Mouse (Mus musculus) cerebellum, postnatal 14 days (tissue): ENCODE results near the gene Gm14443.
"Not testable (repeated sequence)": the region's sequence is repeated elsewhere in the genome, so short reads cannot be mapped to it uniquely, and the experiment has no call there.

Experiments used
- DNase-seq, 2 experiments: peaks; one replicate each; pipeline ENCODE4 v3.0.0; 2021; ENCODE audit warnings: mixed read lengths in 2 of 2

Gm14443 gene

DNA sequence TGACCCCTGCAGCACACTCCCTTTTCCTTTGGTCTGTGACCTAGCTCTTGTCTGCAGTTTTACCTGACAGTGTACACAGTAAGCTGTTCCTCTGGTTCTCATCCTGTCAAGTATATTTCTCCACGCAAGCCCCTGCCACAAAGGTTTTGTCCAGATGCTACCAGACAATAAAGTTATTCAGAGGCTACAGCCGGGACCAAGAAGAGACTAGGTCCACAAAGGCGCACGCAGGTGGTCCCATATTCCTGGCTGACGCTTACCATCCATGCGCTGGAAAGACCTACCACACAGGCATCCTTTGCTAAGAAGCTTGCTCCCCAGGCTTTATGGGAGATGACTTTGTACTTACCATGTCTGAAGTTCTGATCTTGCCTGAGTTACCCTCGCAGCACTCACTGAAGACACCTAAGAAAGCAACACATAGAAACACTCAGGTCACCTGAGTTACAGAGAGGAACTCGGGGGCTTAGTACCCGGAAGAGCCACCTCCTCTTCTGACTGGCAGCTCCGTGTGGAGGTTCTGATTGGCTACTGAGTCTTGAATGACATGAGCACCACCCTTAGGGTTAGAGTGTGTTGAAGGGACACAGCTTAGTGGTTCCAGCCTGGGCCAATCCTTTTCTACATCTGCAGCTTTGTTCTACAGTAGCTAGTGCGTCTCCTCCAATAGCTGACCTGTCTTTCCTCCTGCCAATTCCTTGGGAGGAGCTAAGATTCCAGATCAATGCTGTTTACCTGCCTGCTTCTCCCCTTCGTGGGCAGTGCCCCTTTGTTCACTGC lies at the start of gene Gm14443:
Gm14443 (minus strand) TSS at position 471 of the 780 bp plus-strand sequence.
- DNase-seq, result not testable (repeated sequence)

GRCm38 (mm10) chr2:175206732-175207131 lies 31.1 kb upstream of the Gm14443 start, which contains the start of gene Gm14391:
Gene Gm14391 (minus strand): TSS chr2:175206917.
- DNase-seq, result not testable (repeated sequence)

GRCm38 (mm10) chr2:175179008-175179407 lies 3.3 kb upstream of the Gm14443 start:
- DNase-seq, result not testable (repeated sequence)

- DNase-seq, result no peak
These were observed 641 bp upstream of the Gm14443 start for GRCm38 (mm10) chr2:175176312-175176711.

DNA sequence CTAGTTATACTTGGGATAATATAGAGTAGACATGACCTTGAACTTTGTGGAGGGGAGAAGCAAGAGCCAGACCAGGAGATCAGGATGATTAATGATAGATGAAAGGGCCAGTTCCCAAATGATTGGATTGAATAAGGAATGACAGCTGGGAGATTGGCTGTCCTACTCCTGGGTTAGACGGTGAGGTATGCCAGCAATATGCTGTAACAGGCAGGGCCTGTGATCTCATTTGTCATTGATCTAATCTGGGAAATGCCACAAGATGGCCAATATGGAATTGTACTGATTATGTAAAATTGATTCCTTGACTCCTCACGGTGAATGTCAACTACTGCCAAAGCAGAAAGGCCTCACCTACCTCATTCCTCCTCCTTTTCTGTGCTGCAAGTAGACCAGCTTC lies 1.6 kb downstream of the Gm14443 start:
- not testable (repeated sequence) for DNase-seq

DNA sequence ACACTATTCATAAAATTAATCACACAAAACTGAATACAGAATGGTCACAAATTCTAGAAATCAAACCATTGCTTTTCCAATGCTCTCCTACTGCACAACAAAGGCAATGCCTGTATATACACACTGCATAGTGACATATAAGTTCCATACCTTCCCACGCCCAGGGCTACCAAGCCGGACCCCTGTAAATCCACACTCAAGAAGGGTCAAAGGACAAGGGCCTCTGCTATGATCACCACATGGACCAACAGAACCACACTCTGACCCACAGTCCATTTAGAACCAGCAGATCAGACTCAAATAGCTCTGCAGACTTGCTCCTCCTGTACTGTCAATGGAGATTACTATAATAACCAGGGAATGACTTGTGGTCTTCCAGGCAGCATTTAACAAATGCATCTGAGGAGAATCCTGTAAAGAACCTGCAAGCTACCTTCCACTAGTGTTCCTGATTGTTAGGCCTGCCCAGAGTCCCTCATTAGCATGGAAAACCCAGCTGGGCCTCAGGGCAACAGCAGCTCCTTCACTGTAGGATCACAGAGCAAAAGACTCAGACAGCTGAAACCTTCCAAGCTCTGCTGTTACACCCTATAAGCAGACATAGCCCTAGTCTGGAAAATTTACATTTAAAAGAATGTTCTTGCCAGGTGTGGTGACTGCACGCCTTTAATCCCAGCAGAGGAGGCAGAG lies 2.6 kb downstream of the Gm14443 start:
- DNase-seq, result not testable (repeated sequence)

GRCm38 (mm10) chr2:175172123-175172522 lies 3.5 kb downstream of the Gm14443 start:
- DNase-seq, result no peak

DNA sequence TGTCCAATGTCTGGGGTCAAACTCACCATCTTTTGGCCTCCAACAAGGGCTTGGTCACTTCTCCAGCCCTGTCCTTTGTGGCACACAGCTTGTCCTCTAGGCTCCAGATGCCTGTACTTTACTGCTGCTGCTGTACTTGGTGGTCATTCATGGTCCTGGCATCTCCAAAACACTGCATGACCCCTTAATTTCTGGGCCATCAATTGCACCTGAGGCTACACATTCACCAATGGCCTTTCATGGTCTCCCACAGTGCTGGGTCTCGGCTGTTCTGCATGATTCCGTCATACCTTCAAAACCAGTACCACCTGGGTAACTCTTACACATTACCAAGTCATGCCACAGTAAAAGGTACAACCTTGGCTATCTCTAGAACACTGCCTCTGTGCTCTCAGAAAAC lies 8.8 kb downstream of the Gm14443 start:
- not testable (repeated sequence) for DNase-seq

- DNase-seq, result not testable (repeated sequence)
These were observed 10.6 kb downstream of the Gm14443 start for GRCm38 (mm10) chr2:175165110-175165509.

- DNase-seq, result not testable (repeated sequence)
These were observed 14.2 kb downstream of the Gm14443 start for GRCm38 (mm10) chr2:175161438-175161837.

DNA sequence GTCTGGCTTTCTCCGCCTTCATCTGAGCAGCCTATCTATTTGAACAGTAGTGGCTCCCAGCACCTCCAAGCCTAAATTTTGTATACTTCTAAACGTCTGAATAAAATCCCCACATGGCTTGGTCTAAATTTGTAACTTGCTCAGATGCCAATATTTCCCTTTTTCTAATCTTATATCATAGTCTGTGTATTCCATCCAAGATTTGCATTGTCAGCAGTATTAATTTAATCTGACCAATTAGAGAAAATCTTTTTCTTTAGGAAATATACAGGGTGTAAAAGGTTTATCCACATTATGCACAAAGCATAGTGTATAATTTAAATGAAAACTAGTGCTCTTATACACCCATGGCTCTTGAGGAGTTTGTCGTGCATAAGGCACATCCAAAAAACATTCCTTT lies 17.0 kb downstream of the Gm14443 start:
- DNase-seq, result no peak

- DNase-seq, result no peak
These were observed 19.0 kb downstream of the Gm14443 start for GRCm38 (mm10) chr2:175156696-175157095.

DNA sequence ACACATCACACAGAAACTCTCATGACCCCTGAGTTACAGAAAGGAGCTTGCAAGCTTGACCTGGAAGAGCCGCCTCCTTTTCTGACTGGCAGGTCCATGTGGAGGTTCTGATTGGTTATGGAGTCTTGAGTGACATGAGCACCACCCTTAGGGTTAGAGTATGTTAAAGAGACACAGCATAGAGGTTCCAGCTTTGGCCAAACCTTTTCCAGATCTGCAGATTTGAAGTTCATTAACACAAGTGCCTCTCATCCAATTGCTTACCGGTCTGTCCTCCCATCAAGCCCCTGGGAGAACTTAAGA lies 33.7 kb downstream of the Gm14443 start, which contains the start of gene Gm14399:
Gm14399 (minus strand) TSS at position 20 of the 303 bp plus-strand sequence.
- DNase-seq, result not testable (repeated sequence)

DNA sequence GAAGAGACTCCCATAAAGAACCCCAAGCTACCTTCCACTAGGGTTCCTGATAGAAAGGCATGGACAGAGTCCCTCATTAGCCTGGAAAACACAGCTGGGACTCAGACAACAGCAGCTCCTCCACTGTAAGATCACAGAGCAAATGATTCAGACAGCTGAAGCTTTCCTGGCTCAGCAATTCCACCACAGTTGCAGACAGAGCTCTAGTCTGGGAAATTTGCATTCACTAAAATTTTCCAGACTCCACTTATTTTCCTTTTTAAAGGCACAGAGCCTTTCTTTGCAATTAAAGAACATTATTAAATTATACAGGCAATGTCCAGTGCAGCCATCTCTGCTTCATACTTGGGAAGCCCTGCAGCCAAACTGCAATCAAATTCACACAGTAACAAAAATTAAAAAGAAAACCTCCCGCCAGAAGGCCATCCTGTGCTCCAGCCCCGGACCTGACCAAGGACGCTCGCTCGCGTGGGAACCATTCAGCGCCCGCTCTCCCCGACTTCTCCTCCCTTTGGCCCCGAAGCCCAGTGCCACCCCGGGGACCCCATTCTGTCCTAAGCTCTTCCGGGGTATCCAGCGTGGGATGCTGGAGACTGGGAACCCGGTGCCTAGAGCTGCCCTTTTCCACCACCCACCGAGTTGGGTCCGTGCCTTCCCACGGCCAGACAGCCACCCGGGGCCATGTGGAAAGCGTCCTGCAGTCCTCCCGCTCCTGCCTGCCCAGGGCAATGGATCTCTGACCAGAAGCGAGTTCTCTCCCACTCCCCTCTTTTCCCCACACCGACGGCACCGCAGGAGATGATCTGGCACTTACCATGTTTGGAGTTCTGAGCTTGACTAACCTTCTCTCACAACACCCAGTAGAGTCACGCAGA lies 34.3 kb downstream of the Gm14443 start:
- DNase-seq, result peak; percentile 24 to 31

DNA sequence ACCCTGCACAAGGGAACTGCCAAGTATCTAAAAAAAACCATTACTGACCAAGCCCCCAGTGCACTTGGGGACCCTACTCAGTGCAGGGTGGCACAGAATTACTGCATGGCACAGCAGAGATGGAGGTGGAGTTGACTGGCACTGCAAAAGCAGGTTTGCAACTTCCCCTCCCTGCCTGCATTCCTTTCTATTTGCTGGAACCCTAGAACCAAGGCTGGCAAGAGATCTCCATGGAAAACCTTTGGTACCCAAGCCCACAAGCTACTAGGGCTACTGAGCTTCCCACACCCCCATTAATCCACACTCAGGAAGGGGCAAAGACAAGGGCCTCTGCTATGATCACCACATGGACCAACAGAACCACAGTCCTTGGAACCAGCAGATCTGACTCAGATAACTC lies 35.0 kb downstream of the Gm14443 start:
- not testable (repeated sequence) for DNase-seq
